Mouse (Mus musculus) fat pad, adult 2 months (tissue): ENCODE results near the gene Minpp1.

Experiments used
- DNase-seq: peaks from one replicate; pipeline ENCODE4 v3.0.0-alpha.2; 2011; ENCODE audit warnings: low read depth, low spot score; ENCODE audit errors: extremely low read depth

The Minpp1 gene

GRCm38 (mm10) chr19:32487595-32488255, 2.2 kb downstream of the Minpp1 start:
- no peak for DNase-seq

DNA sequence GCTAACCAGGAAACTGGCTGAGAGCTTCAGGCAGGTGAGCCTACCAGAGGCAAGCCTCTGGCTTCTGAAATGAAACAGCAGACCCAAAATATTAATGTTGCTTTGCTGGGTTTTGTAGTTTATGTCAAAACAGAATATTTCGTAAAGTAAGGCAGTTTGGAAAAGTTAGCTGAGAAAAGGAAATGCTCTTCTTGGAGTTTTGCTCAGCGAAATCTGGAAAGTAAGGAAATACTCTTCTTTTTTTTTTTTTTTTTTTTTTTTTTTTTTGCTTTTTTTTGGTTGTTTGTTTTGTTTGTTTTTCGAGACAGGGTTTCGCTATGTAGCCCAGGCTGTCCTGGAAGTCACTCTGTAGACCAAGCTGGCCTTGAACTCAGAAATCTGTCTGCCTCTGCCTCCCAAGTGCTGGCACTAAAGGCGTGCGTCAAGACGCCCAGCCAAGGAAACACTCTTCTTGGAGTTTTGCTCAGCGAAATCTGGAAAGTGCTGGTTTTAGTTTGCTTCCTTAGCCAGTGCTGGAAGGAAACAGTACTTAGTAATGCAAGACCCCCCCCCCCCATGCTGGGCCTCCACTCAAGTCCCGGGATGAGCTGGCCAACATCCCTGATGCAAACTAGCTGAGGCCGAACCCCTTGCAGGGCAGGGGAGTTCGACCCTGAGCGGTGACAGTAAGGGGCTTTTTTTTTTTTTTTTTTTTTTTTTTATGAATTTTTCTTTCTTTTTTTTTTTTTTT, 3.8 kb downstream of the Minpp1 start:
- no peak for DNase-seq

DNA sequence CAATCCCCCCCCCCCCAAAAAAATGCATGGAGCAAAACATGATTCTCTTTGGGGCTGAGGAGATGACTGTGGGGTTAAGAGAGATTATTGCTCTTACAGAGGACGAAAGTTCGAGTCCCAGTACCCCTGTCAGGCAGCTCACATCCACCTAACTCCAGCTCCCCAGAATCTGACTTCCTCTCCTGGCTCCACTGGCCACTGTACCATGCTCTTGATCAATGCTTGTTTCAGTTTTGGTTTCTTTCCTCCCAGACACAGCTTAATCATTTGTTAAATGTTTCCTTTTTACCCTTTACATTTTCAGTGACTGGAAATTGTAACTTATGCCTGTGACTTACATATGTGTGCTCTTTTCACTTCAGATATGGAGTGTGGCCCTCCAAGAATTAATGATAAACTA, 5.4 kb downstream of the Minpp1 start:
- no peak for DNase-seq

DNA sequence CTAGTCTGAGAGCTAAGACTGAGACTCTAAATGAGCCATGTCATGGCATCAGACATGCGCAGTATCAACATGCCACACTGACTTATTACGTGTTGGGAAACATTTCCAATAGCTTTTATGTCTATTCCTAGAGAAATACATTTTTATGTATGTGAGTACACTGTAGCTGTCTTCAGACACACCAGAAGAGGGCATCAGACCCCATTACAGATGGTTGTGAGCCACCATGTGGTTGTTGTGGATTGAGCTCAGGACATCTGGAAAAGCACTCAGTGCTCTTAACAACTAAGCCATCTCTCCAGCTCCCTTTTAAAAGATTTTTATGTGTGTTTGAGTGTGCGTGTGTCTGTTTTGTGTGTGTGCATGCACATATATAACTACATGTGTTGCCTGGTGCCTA, 6.8 kb downstream of the Minpp1 start:
- no peak for DNase-seq

DNA sequence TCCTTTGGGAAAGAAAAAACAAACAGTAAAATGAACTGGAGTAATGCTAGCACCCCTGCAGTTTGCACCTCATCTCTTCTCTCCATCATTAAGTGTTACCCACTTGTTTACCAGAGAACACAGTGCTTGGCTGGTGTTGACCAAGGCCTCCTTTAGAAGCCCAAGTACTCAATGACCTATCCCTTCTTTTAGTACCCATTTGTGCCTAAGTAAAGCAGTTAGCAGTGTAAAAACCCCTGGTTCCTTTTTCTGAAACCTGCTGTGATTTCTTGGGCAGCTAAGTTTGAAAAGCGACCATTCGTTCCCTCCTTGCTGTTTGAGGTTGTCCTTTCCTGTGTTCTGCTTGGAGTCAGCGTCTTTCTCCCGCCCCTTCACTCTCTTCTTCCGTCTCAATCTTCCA, 7.4 kb downstream of the Minpp1 start:
- DNase-seq, result no peak

DNA sequence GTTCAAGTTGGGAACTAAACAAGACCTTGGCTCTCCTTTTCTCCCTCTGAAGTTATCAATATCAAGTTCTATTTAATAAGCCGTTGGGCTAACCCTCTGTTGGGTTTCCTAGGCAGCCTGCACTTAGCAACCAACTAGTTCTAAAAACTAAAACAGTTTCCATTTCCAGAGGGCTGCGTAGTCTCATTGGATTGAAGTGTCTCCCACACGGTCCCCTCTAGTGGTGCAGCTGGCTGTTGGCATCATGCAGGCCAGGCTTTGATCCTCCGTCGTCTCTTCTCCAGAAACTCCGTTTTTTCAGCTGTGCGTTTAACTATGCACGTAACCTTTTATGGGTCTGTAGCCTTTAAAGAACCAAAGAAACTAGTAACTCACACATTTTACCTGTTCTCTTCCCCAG, 7.9 kb downstream of the Minpp1 start:
- no peak for DNase-seq

- DNase-seq, result no peak
Measured at GRCm38 (mm10) chr19:32494611-32495010, 9.0 kb downstream of the Minpp1 start.

DNA sequence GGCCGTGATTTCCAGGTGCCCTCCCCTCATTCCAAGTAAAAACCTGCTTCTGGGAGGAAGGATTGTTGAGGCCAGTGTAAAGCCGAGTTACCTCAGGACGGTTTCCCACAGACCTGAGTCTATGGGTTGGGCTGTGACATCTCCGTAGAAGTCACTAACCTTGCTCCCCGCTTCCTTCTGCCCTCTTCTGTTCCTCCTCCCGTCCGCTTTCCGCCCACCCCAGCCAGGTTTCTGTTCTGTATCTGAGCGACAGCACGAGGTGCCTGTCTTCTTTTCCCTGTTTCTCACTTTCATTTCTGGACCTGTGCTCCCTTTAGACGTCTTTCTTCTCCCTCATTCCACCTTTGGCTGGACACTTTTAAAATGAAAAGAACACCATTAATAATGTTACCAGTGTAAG, 9.5 kb downstream of the Minpp1 start:
- DNase-seq, result no peak

DNA sequence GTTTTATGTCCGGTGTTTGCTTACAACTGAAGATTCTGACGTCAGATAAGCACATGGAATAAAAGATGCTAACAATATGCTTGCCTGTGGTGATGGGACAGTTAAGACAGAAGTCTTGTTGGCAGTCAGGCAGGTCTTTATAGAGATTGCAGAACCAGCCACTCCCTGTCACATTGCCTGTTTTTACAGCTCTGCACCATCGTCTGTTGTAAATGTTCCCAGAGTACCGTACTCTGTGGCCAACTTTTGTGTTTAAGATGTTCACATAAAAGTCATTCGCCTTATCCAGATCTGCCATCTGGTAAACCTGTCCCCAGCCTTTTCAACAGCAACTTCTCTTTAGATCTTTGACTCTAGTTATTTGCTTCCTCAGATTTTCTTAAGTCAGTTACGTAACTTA, 11.8 kb downstream of the Minpp1 start:
- no peak for DNase-seq

GRCm38 (mm10) chr19:32498002-32498401, 12.4 kb downstream of the Minpp1 start:
- DNase-seq, result no peak

DNA sequence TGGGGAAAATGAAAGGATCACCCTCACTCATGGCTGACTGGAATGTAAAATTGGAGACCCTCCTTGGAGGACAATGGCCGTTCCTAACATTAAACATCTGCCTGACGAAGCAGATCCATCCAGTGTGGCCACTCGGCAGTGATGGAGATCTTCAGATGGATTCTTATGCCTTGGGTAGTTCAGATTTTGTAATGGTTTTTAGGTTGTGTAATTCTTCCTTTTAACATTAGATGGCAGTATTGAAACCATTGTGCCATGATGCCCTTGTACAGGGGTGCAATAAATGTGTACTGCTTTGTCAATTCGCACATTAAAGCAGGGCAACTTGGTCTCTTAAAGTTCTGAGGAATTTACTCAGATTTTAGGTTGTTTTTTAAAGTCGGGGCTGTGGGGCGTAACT, 15.8 kb downstream of the Minpp1 start:
- no peak for DNase-seq

DNA sequence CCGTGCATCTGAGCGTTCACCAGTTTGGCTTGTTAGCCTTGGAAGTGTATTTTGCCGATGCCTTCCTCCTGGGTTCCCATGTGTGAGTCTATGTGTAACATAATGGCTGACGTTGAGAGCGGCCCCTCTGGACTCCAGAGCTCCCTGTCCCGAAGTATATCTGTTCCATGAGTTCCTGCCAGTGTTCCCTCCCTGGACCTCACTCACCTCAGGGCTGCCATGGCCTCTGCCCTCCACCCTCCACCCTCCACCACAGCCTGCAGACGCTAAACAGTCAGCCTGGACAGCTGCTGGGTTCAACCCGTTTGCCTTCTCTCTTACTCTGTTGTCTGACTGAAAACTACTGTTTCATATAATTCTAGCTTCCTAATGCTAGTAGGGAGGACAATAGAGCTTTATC, 20.5 kb downstream of the Minpp1 start:
- DNase-seq, result no peak

GRCm38 (mm10) chr19:32506514-32506913, 20.9 kb downstream of the Minpp1 start:
- no peak for DNase-seq

DNA sequence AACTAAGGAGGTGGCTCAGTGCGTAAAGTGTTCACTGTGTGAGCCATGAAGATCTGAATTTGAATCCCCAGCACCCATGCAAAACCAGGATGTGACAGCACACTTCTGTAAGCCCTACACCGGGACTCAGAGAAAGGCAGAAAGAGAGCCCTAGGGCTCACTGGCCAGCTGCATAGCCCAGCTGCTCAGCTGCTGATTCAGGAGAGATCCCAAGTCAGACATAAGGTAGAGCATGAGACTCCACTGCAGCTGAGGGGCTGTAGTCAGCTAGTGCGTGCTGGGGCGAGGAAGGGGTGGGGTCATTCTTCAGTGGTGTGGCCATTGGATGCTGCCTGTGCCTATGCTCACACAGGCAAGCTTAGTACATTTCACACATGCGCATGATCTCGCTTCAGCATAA, 21.5 kb downstream of the Minpp1 start:
- DNase-seq, result no peak

DNA sequence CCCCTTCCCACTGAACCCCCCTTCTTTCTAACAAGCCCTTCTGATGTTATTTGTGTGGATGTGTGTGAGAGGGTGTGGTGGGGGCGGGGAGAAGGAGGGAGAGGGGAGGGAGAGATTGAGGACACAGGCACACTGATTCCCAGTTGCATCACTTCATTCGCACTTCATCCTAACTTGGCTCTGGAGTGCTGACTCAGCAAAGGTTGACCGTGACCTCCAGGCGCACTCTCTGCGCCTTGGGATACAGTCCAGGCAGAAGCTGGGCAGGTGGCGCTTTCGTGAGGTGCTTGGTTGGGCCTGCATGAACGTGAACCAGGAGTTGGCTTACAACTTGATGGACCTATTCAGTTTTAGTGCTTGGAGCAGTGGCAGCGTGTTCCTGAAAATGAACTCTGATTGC, 22.0 kb downstream of the Minpp1 start:
- no peak for DNase-seq

- DNase-seq, result no peak
Measured at GRCm38 (mm10) chr19:32510267-32510666, 24.7 kb downstream of the Minpp1 start.

- no peak for DNase-seq
Measured at GRCm38 (mm10) chr19:32510962-32511361, 25.4 kb downstream of the Minpp1 start.

DNA sequence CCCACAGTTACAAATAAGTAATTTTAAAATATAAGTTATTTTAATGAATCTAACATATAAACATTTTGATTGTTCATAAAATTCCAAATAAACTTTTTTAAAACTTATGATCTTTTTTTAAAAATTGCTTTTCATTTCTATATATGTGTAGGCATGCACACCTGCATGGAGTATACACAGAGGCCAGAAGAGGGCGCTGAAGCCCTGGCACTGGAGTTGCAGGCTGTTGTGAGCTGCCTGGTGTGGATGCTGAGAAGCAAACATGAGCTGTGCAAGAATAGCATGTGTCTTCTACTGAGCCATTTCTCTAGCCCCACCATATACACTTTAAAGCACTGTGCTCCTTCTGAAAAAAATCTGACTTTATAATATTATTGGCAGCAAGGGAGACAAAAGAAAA, 26.9 kb downstream of the Minpp1 start:
- DNase-seq, result no peak

DNA sequence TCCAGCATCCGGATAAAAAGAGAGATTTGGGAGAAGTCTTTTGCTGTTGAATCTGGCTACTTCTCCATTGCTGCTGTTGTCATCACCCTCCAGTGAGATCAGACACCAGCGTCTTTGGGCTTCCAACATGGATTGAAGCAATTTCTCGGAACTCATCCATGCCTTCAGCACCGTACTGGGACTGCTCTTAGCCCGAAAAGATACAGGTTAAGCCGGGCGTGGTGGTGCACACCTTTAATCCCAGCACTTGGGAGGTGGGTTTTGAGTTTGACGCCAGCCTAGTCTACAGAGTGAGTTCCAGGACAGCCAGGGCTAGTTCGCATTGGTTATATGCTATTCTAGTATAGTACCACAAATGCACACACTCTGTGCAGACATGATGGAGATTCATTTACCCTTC, 31.0 kb downstream of the Minpp1 start:
- no peak for DNase-seq

GRCm38 (mm10) chr19:32521446-32521845, 35.9 kb downstream of the Minpp1 start:
- no peak for DNase-seq

DNA sequence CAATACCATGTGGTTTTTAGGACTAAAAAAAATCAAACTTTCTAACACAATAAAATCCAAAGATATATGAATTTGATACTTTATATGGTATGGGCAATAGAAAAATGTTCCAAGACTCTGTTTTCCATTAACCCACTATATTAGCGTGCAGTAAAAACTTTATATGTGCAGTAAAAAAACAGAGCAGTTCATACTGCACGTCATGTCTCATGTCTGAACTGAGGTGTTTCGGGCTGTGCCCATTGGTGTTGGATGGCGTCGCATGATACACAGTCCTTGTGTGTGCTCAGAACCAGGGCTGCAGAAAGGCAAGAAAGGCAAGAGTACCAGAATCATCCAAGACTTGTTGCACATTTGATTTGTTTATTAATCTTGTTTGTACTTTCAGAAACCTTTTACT, 36.7 kb downstream of the Minpp1 start:
- DNase-seq, result no peak

DNA sequence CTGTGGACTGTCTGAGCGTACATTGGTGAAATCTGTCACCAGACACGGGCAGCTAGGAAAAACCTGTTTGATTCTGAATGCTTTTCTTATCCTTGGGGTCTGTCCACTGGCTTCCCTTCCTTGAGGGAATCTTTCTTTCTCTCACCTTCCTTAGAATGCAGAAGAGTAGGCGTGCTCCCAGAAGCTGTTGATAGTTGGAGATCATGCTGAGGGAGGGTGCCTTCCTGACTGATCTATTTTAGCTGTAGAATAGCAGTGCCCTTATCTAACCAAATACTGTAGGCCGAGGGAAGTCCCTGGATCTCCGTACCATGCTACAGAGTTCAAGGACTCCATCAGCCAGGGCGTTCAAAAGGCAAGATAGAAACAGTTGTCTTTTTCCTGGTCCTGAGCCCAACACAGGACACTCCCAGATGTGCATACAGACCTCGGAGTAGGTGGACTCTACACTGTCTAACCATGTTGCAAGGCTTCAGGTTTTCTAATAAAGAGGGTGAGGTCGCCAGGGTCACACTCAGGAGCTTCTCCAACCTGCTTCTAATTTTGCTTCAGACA, 37.3 kb downstream of the Minpp1 start:
- DNase-seq, result no peak
